Mouse (Mus musculus) gonadal fat pad, adult 2 months (tissue): ENCODE data around the gene Camk1d. TPM values are rescaled to one million over a fixed set of nuclear protein-coding genes. Genes with fewer than 3 reads are reported as not detected.
"Not testable (repeated sequence)": the region's sequence is repeated elsewhere in the genome, so short reads cannot be mapped to it uniquely, and the experiment has no call there.

Experiments
- DNase-seq: peaks from one replicate; pipeline ENCODE4 v3.0.0-alpha.2; 2012; ENCODE audit warnings: low read depth
- polyA plus RNA-seq: library from polyadenylated mRNA; depleted of rRNA; stranded (reverse); fragments of >200 nt; gene quantifications from 2 replicates; pipeline ENCODE4 v1.2.3, GENCODE M21; 2012; rRNA removed

Camk1d gene
- polyA plus RNA-seq, 1 experiment: 1.3 TPM

GRCm38 (mm10) chr2:5249199-5249598, 465.1 kb downstream of the Camk1d start:
- DNase-seq: not testable (repeated sequence)

Other genes with a start within 250 kb of the Camk1d start
- 13.8 and 19.5 TPM in 2 replicates for gene Nudt5, start 130.5 kb upstream of the Camk1d start, polyA plus RNA-seq
- gene Cdc123, start 130.6 kb upstream of the Camk1d start, polyA plus RNA-seq: 122 and 134 TPM in 2 replicates
- gene Gm13199, start 148.4 kb upstream of the Camk1d start, polyA plus RNA-seq: 0.61 and 1.4 TPM in 2 replicates
- 70.7 and 71.1 TPM in 2 replicates for gene Sec61a2, start 180.9 kb upstream of the Camk1d start, polyA plus RNA-seq
- gene Dhtkd1, start 228.3 kb upstream of the Camk1d start, polyA plus RNA-seq: 8.0 and 9.8 TPM in 2 replicates
- gene Upf2, start 237.0 kb upstream of the Camk1d start, polyA plus RNA-seq: 3.7 and 5.7 TPM in 2 replicates